Mouse (Mus musculus) megakaryocyte, adult 5-6 weeks (primary cell): ENCODE results near the gene Adap1. TPM values are rescaled to one million over a fixed set of nuclear protein-coding genes. Genes with fewer than 3 reads are reported as not detected.
"Not testable (repeated sequence)": the region's sequence is repeated elsewhere in the genome, so short reads cannot be mapped to it uniquely, and the experiment has no call there.

Experiments used
- ATAC-seq: 2 replicates; pipeline ENCODE4 v1.8.0; 2016; ENCODE audit warnings: mild to moderate bottlenecking, inconsistent platforms; ENCODE audit not compliant: poor library complexity, severe bottlenecking
- total RNA-seq, 2 experiments: library from RNA; stranded (forward) in 1 of 2; stranded (reverse) in 1 of 2; fragments of 153-499, 151-499 nt in 1 of 2; fragments of 221-1000, 200-1000 nt in 1 of 2; gene quantifications; 2 replicates each; pipeline versions ENCODE4 v1.2.3 to v1.2.4; 2015 to 2017

Gene Adap1
- total RNA-seq, 2 experiments from 2014 or later: 43.9 to 61.1 TPM

- ATAC-seq: no peak
Observed at GRCm38 (mm10) chr5:139351628-139352027, 26.2 kb upstream of the Adap1 start.

GRCm38 (mm10) chr5:139351134-139351533, 25.7 kb upstream of the Adap1 start, which contains the start of gene Cox19:
Cox19 (minus strand) TSS chr5:139351418.
- ATAC-seq: peak; percentile 38; the same call in 1 of the 2 replicates

- ATAC-seq: no peak
Observed at GRCm38 (mm10) chr5:139349713-139350112, 24.3 kb upstream of the Adap1 start.

- ATAC-seq: no peak
Observed at GRCm38 (mm10) chr5:139347225-139347624, 21.8 kb upstream of the Adap1 start.

- no peak; the same call in 1 of the 2 replicates for ATAC-seq
Observed at GRCm38 (mm10) chr5:139345364-139345714, 19.9 kb upstream of the Adap1 start.

GRCm38 (mm10) chr5:139344687-139345363, 19.4 kb upstream of the Adap1 start:
- peak; percentile 98 for ATAC-seq

GRCm38 (mm10) chr5:139344021-139344686, 18.7 kb upstream of the Adap1 start:
- ATAC-seq: peak; percentile 84

GRCm38 (mm10) chr5:139338891-139339290, 13.5 kb upstream of the Adap1 start:
- no peak for ATAC-seq

GRCm38 (mm10) chr5:139338403-139338802, 13.0 kb upstream of the Adap1 start:
- no peak for ATAC-seq

- ATAC-seq: no peak
Observed at GRCm38 (mm10) chr5:139337826-139338370, 12.5 kb upstream of the Adap1 start.

- no peak for ATAC-seq
Observed at GRCm38 (mm10) chr5:139335634-139336033, 10.2 kb upstream of the Adap1 start.

GRCm38 (mm10) chr5:139334394-139334793, 9.0 kb upstream of the Adap1 start:
- ATAC-seq: not testable (repeated sequence)

- ATAC-seq: no peak
Observed at GRCm38 (mm10) chr5:139333301-139334013, 8.0 kb upstream of the Adap1 start.

GRCm38 (mm10) chr5:139332590-139333272, 7.3 kb upstream of the Adap1 start:
- no peak for ATAC-seq

GRCm38 (mm10) chr5:139331742-139332141, 6.3 kb upstream of the Adap1 start:
- peak; percentile 67 for ATAC-seq

GRCm38 (mm10) chr5:139330766-139331165, 5.3 kb upstream of the Adap1 start:
- no peak for ATAC-seq

- peak; percentile 30 for ATAC-seq
Observed at GRCm38 (mm10) chr5:139327634-139328020, 2.2 kb upstream of the Adap1 start.

- no peak for ATAC-seq
Observed at GRCm38 (mm10) chr5:139326986-139327633, 1.7 kb upstream of the Adap1 start.

- no peak for ATAC-seq
Observed at GRCm38 (mm10) chr5:139326111-139326696, 782 bp upstream of the Adap1 start.
